Mouse (Mus musculus) midbrain, embryonic 13.5 days (tissue): Measurements from ENCODE around the gene Dlg2. TPM values are rescaled to one million over a fixed set of nuclear protein-coding genes. Genes with fewer than 3 reads are reported as not detected.
A peak's percentile ranks its signal among the peaks of the same experiment; 100 is the strongest.

ENCODE experiments used
- ATAC-seq: fragments of 200-750 bp; cut with Nextera tagmentation; 2 replicates; pipeline ENCODE4 v1.8.0; 2017; ENCODE audit warnings: mild to moderate bottlenecking, moderate TSS enrichment, moderate library complexity
- H3K27ac ChIP-seq: fragments of 300-500 bp; sonication (generic); 2 replicates; pipeline ENCODE4 v1.5.1; 2015; ENCODE audit warnings: inconsistent platforms, mild to moderate bottlenecking, moderate library complexity
- H3K27me3 ChIP-seq: fragments of 300-500 bp; sonication (generic); 2 replicates; pipeline ENCODE4 v1.6.1; 2015; ENCODE audit warnings: mild to moderate bottlenecking, inconsistent platforms
- H3K36me3 ChIP-seq: fragments of 300-500 bp; sonication (generic); 2 replicates; pipeline ENCODE4 v1.6.1; 2015; ENCODE audit warnings: mild to moderate bottlenecking, inconsistent platforms
- H3K4me1 ChIP-seq: fragments of 300-500 bp; sonication (generic); replicated peaks from 2 replicates; pipeline ENCODE4 v1.6.1; 2015; ENCODE audit warnings: inconsistent platforms
- H3K4me2 ChIP-seq: fragments of 300-500 bp; sonication (generic); replicated peaks from 2 replicates; pipeline ENCODE4 v1.6.1; 2015; ENCODE audit warnings: moderate library complexity, mild to moderate bottlenecking, inconsistent platforms
- H3K4me3 ChIP-seq: fragments of 300-500 bp; sonication (generic); replicated peaks from 2 replicates; pipeline ENCODE4 v1.5.1; 2015; ENCODE audit warnings: mild to moderate bottlenecking, inconsistent platforms
- H3K9ac ChIP-seq: fragments of 300-500 bp; sonication (generic); replicated peaks from 2 replicates; pipeline ENCODE4 v1.6.1; 2015; ENCODE audit warnings: mild to moderate bottlenecking, inconsistent platforms
- H3K9me3 ChIP-seq: fragments of 300-500 bp; sonication (generic); 2 replicates; pipeline ENCODE4 v1.6.1; 2016; ENCODE audit warnings: mild to moderate bottlenecking, inconsistent platforms
- WGBS: fragments of 180-500 bp; shearing (Covaris S2); methylation state at CpG from one replicate; pipeline ENCODE4 v1.1.7; 2015; 5-methylcytosine and 5-hydroxymethylcytosine counted together
- polyA plus RNA-seq: library from polyadenylated mRNA; unstranded; fragments of >200 nt; fragmentation: Nextera tagmentation; extraction: Ambion mirVana; gene quantifications from 2 replicates; pipeline ENCODE4 v1.2.1, GENCODE M21; 2015

Dlg2 gene
- polyA plus RNA-seq, 1 experiment from 2014 or later, result 13.0 TPM

DNA sequence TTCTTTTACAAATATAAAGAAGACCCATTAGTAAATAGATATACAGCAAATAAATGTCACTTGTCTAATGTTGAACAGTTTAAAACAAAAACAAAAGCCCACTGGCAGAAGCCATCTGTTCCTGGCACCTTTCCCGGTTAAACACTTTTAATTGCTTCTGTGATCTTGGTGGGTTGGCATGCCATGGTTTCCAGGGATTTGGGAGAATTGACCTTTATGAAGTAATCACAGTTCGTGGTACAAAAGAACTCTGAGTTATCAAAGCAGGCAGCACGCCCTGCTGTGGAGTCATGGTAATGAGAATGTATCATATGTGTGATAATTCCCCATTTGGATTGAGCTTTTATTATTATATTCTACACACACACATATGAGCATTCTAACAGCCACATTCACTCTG is 1038.0 kb downstream of the Dlg2 start:
- Histone ChIP-seq H3K27me3 (no peaks in the 10 kb centered on the region), H3K36me3 (no peaks in the 10 kb centered on the region), H3K4me3 (no peak overlapping the region), H3K9me3 (no peaks in the 10 kb centered on the region), H3K27ac (no peak overlapping the region), H3K4me1 (0 out of 2 replicates have a peak, but pooled peaks cover 3% of the 10 kb centered on the region), H3K9ac (no peak overlapping the region), H3K4me2 (no peak overlapping the region)
- 53% methylated on average over 3 of the region's 3 CpGs for WGBS
- no peak for ATAC-seq

DNA sequence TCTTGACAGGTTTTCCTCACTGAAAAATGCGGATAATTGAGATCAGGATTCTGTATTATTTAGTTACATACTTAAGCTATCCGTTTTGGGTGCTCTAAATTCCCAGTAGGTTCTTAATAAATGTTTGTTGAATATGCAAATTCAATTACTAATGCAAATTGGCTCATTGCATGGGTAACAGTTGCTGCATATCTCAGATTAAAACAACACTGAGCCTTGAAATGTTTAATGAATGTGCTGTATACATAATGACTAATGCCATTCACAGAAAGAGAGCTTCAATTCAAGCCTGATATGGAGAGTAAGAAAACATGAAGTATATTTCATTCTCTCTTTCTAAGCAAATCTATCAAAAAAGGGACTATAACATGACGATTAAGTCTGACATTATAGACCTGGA is 1039.8 kb downstream of the Dlg2 start:
- no peak for ATAC-seq
- Histone ChIP-seq H3K9me3 (no peaks in the 10 kb centered on the region), H3K27me3 (no peaks in the 10 kb centered on the region), H3K27ac (no peak overlapping the region), H3K4me3 (no peak overlapping the region), H3K36me3 (no peaks in the 10 kb centered on the region), H3K4me2 (no peak overlapping the region), H3K4me1 (0 out of 2 replicates have a peak, but pooled peaks cover under 1% of the 10 kb centered on the region), H3K9ac (no peak overlapping the region)
- whole genome bisulfite sequencing, result 73% methylated on average over 3 of the region's 3 CpGs

DNA sequence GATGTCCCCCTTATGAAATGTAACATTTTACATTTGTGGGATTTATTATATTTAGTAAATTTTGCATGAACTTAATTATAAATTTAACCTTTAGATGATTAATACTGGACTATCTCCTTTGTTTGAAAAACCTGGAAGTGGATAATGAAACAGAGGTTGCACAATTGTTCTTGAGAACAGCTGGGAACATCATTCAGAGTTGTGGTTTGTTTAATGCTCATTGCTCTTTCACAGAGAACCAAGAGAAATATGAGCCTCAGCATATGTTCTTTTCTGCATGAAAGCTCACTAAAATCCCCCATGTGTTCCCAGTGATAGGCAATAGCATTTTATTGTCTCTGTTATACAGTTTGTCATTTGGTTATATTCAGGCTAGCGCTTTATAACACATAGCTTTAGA is 1049.4 kb downstream of the Dlg2 start:
- Histone ChIP-seq H3K4me2 (no peak overlapping the region), H3K9ac (no peak overlapping the region), H3K27me3 (no peaks in the 10 kb centered on the region), H3K4me1 (no peaks in the 10 kb centered on the region), H3K9me3 (no peaks in the 10 kb centered on the region), H3K4me3 (no peak overlapping the region), H3K27ac (no peak overlapping the region), H3K36me3 (no peaks in the 10 kb centered on the region)
- no peak for ATAC-seq
- WGBS, result 89% methylated on average over 1 of the region's 1 CpGs

DNA sequence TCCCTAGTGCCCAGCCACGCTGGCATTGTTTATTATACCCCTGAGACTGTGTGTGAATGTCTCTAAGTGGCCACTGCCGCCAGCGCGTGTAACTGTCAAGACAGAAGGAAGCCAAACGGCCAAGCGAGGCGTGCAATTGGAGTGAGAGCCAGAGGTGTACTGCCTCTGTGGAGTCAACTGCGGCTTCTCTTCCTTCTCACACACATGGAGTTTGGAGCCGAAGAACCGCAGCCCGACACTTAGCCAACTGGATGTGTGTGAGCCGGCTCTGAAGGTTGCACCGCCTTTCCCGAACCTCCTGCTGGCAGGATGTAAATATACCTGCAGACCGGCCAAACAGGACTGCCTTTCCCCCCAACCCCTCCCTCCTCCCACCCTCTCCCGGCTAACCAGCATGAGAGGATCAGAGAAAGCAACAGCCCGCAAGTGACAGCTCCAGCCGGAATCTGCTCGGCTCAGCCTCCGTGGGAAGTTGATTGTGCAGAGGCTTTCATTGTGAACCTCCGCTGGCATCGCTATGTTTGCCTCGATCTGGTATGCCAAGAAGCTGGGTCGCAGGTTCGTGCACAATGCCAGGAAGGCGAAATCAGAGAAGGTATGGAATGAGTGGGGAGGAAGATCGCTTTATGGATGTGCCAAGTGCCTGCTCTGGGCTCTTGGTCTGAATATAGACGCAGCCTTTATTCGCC is 1066.3 kb downstream of the Dlg2 start:
- Histone ChIP-seq H3K27ac (peak overlapping the region; percentile 15), H3K4me2 (peak overlapping the region; percentile 67), H3K4me1 (peaks cover 14% of the 10 kb centered on the region), H3K36me3 (no peaks in the 10 kb centered on the region), H3K27me3 (no peaks in the 10 kb centered on the region), H3K9ac (peak overlapping the region; percentile 66), H3K9me3 (no peaks in the 10 kb centered on the region), H3K4me3 (peak overlapping the region; percentile 50)
- ATAC-seq, result peak; percentile 89
- WGBS, result 3% methylated on average over 29 of the region's 29 CpGs

DNA sequence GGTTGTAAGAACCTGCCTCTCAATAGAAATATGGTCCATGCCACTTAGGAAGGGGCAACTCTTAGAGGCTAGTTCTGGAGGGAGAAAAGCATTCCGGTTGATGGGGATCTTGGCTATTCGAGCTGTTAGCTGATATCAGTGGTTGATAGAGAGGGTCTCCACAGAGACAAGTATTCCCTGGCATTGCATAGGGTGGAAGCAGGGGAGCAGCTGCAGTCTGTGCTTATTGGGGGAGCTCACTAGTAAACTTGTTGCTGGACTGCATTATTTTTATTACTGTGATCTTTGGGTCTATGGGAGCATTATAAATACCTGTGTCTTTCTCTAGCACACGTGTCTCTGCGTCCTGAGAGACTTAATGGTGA is 1066.8 kb downstream of the Dlg2 start:
- no peak; the same call in 1 of the 2 replicates for ATAC-seq
- H3K27me3 ChIP-seq, result no peaks in the 10 kb centered on the region
- H3K4me2 ChIP-seq, result peak overlapping the region; percentile 67
- H3K9ac ChIP-seq, result peak overlapping the region; percentile 66
- peak overlapping the region; percentile 15; the same call in 1 of the 2 replicates for H3K27ac ChIP-seq
- WGBS, result 41% methylated on average over 4 of the region's 4 CpGs
- no peaks in the 10 kb centered on the region for H3K36me3 ChIP-seq
- peak overlapping the region; percentile 50 for H3K4me3 ChIP-seq
- H3K9me3 ChIP-seq, result no peaks in the 10 kb centered on the region
- H3K4me1 ChIP-seq, result peaks cover 14% of the 10 kb centered on the region

DNA sequence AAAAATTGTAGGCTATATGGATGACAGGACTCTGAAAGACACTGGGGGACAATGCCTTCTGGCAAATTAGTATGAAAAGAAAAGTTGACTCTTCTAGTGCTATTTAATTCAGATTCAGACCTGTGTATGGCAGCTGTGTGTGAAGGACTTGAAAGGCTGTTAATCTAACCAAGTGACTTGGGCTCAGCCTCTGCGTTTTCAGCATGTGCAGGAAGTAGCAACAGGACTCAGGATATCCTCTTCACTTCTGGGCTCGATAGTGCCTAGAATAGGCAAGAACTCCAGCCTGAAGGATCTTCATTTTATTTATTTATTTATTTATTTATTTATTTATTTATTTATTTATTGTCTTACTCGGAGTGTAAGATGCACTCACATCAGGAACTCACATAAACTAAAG is 1068.1 kb downstream of the Dlg2 start:
- H3K36me3 ChIP-seq, result no peaks in the 10 kb centered on the region
- no peak for ATAC-seq
- no peak overlapping the region for H3K4me2 ChIP-seq
- no peak overlapping the region for H3K27ac ChIP-seq
- H3K4me1 ChIP-seq, result peaks cover 14% of the 10 kb centered on the region
- no peaks in the 10 kb centered on the region for H3K9me3 ChIP-seq
- WGBS, result 84% methylated on average over 3 of the region's 3 CpGs
- no peaks in the 10 kb centered on the region for H3K27me3 ChIP-seq
- H3K9ac ChIP-seq, result no peak overlapping the region
- no peak overlapping the region for H3K4me3 ChIP-seq

DNA sequence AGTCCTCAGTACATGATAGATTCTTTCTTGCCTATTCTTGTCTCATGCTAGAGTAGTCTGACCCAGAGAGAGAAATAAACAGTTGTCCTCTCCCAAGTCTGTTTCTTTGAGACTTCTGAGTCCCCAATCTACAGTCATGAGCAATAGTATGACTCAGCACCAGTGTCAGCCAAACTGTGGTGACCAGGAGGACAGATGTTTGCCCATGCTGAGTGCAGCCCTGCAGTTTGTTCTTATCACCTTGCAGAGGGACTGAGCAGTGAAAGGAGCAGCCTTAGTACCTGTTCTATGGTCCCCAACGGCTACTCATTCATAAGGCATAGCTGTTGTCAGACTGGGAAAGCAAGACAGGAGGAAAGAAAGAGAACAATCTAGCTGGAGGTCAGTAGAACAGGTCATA is 1072.3 kb downstream of the Dlg2 start:
- Histone ChIP-seq H3K27ac (no peak overlapping the region), H3K4me1 (no peaks in the 10 kb centered on the region), H3K9ac (no peak overlapping the region), H3K27me3 (no peaks in the 10 kb centered on the region), H3K9me3 (no peaks in the 10 kb centered on the region), H3K36me3 (no peaks in the 10 kb centered on the region), H3K4me2 (no peak overlapping the region), H3K4me3 (no peak overlapping the region)
- WGBS, result 71% methylated on average over 1 of the region's 1 CpGs
- ATAC-seq, result no peak

DNA sequence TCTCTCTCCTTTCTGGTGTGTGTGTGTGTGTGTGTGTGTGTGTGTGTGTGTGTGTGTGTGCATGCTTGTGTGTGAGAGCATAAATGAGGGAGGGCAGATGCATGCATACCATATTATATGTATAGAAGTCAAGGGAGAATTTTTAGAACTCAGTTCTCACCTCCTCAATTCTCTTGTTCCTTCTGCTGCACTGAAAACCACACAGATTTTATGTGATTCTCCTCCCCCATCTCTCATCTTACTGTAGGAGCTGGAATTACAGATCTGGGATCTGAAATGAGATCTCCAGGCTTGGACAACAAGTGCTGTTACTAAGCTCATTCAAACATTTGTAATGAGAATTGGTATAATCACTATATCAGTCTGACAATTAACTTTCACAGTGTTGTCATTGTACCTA is 1081.1 kb downstream of the Dlg2 start:
- no peaks in the 10 kb centered on the region for H3K27me3 ChIP-seq
- H3K4me1 ChIP-seq, result 0 out of 2 replicates have a peak, but pooled peaks cover 6% of the 10 kb centered on the region
- no peak for ATAC-seq
- H3K9me3 ChIP-seq, result no peaks in the 10 kb centered on the region
- H3K4me2 ChIP-seq, result no peak overlapping the region
- no peak overlapping the region for H3K27ac ChIP-seq
- no peaks in the 10 kb centered on the region for H3K36me3 ChIP-seq
- no peak overlapping the region for H3K4me3 ChIP-seq
- no peak overlapping the region for H3K9ac ChIP-seq

DNA sequence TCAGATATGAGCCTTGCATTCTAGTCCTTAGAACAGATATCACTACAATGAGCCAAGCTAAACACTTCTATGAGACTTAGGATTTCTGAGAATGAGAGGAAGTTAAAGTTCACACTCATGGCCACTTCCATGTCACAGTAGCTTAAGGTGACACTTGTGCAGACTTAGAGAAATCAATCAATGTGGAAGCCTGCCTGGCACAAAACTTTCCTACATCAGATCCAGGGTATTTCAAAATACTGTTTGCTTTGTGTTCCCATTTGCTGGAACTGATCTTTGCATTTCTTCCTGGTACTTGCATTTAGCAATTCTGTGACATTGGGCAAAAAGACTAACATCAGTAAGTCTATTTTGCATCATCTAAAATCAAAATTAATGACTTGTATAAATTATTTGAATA is 1091.0 kb downstream of the Dlg2 start:
- no peak overlapping the region for H3K27ac ChIP-seq
- no peak overlapping the region for H3K9ac ChIP-seq
- H3K9me3 ChIP-seq, result no peaks in the 10 kb centered on the region
- ATAC-seq, result no peak
- H3K4me1 ChIP-seq, result no peaks in the 10 kb centered on the region
- H3K4me3 ChIP-seq, result no peak overlapping the region
- no peaks in the 10 kb centered on the region for H3K27me3 ChIP-seq
- H3K4me2 ChIP-seq, result no peak overlapping the region
- H3K36me3 ChIP-seq, result no peaks in the 10 kb centered on the region

DNA sequence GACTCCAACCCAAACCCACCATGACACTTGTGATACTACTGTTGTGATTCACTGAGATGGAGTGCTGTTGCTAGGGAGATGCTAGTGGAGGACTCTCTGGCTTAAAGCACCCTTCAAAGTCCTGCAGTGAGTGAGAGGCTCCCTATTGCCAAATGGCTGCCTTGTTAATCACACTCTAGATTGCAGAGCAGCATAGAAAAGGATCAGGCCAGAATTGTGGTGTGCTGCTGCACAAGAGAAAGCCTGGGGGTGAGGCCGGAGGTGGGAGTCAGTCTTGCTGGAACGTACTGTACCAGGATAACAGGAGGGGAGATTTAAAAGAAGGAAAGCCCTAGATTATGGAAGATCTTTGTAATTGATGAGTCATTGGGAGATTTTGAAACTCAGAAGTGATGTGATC is 1094.5 kb downstream of the Dlg2 start:
- WGBS, result 63% methylated on average over 2 of the region's 2 CpGs
- H3K27ac ChIP-seq, result no peak overlapping the region
- no peaks in the 10 kb centered on the region for H3K36me3 ChIP-seq
- H3K4me1 ChIP-seq, result no peaks in the 10 kb centered on the region
- H3K9ac ChIP-seq, result no peak overlapping the region
- H3K9me3 ChIP-seq, result no peaks in the 10 kb centered on the region
- H3K27me3 ChIP-seq, result no peaks in the 10 kb centered on the region
- H3K4me2 ChIP-seq, result no peak overlapping the region
- ATAC-seq, result peak; percentile 53; the same call in 1 of the 2 replicates
- H3K4me3 ChIP-seq, result no peak overlapping the region

DNA sequence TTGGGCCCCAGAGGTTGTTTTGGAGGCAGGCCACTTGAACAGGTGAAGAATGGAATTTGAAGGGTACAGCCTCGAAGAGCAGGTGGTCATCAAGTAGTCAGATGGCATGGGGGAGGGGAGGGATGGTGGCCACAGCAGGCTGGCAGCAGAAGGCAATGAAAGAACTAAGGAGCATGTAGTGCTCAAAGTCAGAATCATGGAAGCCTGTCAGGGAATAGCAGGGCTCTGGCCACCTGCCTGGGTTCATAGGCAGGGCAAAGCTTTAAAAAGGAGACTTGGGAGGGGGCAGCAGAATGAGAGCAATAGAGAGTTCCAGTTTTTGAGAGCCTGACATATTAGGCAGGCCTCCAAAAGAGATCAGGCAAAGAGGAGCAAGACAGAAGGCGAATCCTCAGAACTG is 1096.2 kb downstream of the Dlg2 start:
- H3K4me2 ChIP-seq, result no peak overlapping the region
- H3K9me3 ChIP-seq, result no peaks in the 10 kb centered on the region
- H3K27me3 ChIP-seq, result no peaks in the 10 kb centered on the region
- no peak for ATAC-seq
- no peak overlapping the region for H3K4me3 ChIP-seq
- no peaks in the 10 kb centered on the region for H3K4me1 ChIP-seq
- no peak overlapping the region for H3K27ac ChIP-seq
- 62% methylated on average over 2 of the region's 2 CpGs for WGBS
- H3K9ac ChIP-seq, result no peak overlapping the region
- H3K36me3 ChIP-seq, result no peaks in the 10 kb centered on the region

DNA sequence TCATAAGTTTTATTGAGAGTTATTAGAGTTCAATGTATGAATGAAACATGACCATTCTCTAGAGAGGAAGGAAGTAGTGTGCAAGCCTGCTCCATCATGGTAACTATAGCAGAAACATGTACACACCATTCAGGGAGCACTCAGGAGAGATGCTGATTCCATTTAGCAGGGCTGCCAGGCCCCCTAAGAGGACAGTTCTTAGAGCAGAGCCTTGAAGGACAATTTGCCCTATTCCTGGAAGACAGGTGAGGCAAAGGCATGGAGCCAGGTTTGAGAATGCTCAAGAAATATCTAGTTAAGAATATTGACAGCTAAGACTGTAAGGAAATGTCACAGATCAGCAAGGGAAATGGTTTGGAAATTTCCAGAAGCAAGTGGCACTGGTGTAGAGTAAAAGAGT is 1096.8 kb downstream of the Dlg2 start:
- no peak overlapping the region for H3K27ac ChIP-seq
- H3K4me3 ChIP-seq, result no peak overlapping the region
- H3K4me1 ChIP-seq, result no peaks in the 10 kb centered on the region
- H3K36me3 ChIP-seq, result no peaks in the 10 kb centered on the region
- H3K4me2 ChIP-seq, result no peak overlapping the region
- H3K9me3 ChIP-seq, result no peaks in the 10 kb centered on the region
- no peak for ATAC-seq
- H3K9ac ChIP-seq, result no peak overlapping the region
- no peaks in the 10 kb centered on the region for H3K27me3 ChIP-seq

DNA sequence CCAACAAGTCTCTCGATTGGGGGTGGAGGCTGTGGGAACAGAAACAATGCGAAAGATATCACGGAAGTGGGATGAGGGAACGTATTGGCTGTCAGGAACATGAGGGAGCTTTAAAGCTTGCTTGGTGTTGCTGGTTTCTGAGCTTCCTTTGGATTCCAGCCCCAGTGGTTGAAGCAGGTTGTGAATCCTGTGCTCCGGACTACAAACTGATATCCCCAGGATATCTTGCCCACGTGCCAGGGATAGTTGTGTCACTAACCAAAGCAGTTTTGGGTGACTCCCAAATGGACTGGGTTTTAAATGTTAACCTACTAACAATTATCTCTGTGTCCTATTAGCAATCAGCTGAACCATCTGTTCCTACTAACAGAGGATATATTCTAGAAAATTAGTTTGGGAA is 1099.7 kb downstream of the Dlg2 start:
- Histone ChIP-seq H3K4me2 (no peak overlapping the region), H3K27ac (no peak overlapping the region), H3K36me3 (no peaks in the 10 kb centered on the region), H3K9me3 (no peaks in the 10 kb centered on the region), H3K9ac (no peak overlapping the region), H3K27me3 (no peaks in the 10 kb centered on the region), H3K4me1 (no peaks in the 10 kb centered on the region), H3K4me3 (no peak overlapping the region)
- WGBS, result 91% methylated on average over 6 of the region's 6 CpGs
- no peak for ATAC-seq
